Mouse (Mus musculus): ENCODE measurements around the gene Tnfrsf25. TPM values are rescaled to one million over a fixed set of nuclear protein-coding genes. Genes with fewer than 3 reads are reported as not detected.

Tnfrsf25 gene
- total RNA-seq, 2 experiments from 2014 or later: 16.4 to 28.6 TPM

- TF ChIP-seq CTCF (IDR thresholded peaks at IDR 0.05): peak; percentile 80
- Histone ChIP-seq H3K4me3 (peak overlapping the region; percentile 23; the same call in 1 of the 2 replicates), H3K27ac (no peak overlapping the region)
- intact Hi-C loops (cut with DNase I): no loop called here
- DNase-seq (ENCODE audit: extremely low spot score in 1 of 2, low spot score in 2 of 2): peak; percentile 68 to 79
These were observed 38.0 kb downstream of the Tnfrsf25 start for GRCm38 (mm10) chr4:152153771-152154177.

GRCm38 (mm10) chr4:152155019-152155418, 39.3 kb downstream of the Tnfrsf25 start:
- intact Hi-C loops (cut with DNase I): no loop called here
- TF ChIP-seq CTCF (IDR thresholded peaks at IDR 0.05): peak; percentile 9
- no peak overlapping the region for H3K4me3 ChIP-seq
- no peak for DNase-seq (ENCODE audit: extremely low spot score in 1 of 2, low spot score in 2 of 2)
- no peak overlapping the region for H3K27ac ChIP-seq

GRCm38 (mm10) chr4:152157779-152158584, 42.2 kb downstream of the Tnfrsf25 start:
- peak in 1 of 2 experiments; percentile 53 for DNase-seq (ENCODE audit: extremely low spot score in 1 of 2, low spot score in 2 of 2)
- TF ChIP-seq CTCF (IDR thresholded peaks at IDR 0.05): peak; percentile 90
- Histone ChIP-seq H3K4me3 (no peak overlapping the region), H3K27ac (no peak overlapping the region)
- intact Hi-C loops (cut with DNase I): no loop called here

GRCm38 (mm10) chr4:152158585-152159284, 43.0 kb downstream of the Tnfrsf25 start, which contains the start of gene Hes2:
TSS of gene Hes2 (plus strand) at chr4:152158867.
- no peak within 1 kb of the TSS for H3K27ac ChIP-seq
- H3K4me3 ChIP-seq: no peak within 1 kb of the TSS
- intact Hi-C loops (cut with DNase I): no loop called here
- DNase-seq (ENCODE audit: extremely low spot score in 1 of 2, low spot score in 2 of 2): no peak
- TF ChIP-seq CTCF (IDR thresholded peaks at IDR 0.05): no peak

- H3K27ac ChIP-seq: no peak overlapping the region
- H3K4me3 ChIP-seq: no peak overlapping the region
- no peak for DNase-seq (ENCODE audit: extremely low spot score in 1 of 2, low spot score in 2 of 2)
- intact Hi-C loops (cut with DNase I): no loop called here
- no peak for TF ChIP-seq CTCF (IDR thresholded peaks at IDR 0.05)
These were observed 43.5 kb downstream of the Tnfrsf25 start for GRCm38 (mm10) chr4:152159285-152159678.

GRCm38 (mm10) chr4:152160748-152161147, 45.0 kb downstream of the Tnfrsf25 start:
- TF ChIP-seq CTCF (IDR thresholded peaks at IDR 0.05): no peak
- DNase-seq (ENCODE audit: extremely low spot score in 1 of 2, low spot score in 2 of 2): no peak
- Histone ChIP-seq H3K4me3 (no peak overlapping the region), H3K27ac (no peak overlapping the region)
- intact Hi-C loops (cut with DNase I): no loop called here

GRCm38 (mm10) chr4:152161601-152162000, 45.9 kb downstream of the Tnfrsf25 start:
- no peak for TF ChIP-seq CTCF (IDR thresholded peaks at IDR 0.05)
- no peak for DNase-seq (ENCODE audit: extremely low spot score in 1 of 2, low spot score in 2 of 2)
- intact Hi-C loops (cut with DNase I): no loop called here
- Histone ChIP-seq H3K4me3 (no peak overlapping the region), H3K27ac (no peak overlapping the region)

GRCm38 (mm10) chr4:152162748-152163147, 47.0 kb downstream of the Tnfrsf25 start:
- Histone ChIP-seq H3K4me3 (no peak overlapping the region), H3K27ac (no peak overlapping the region)
- DNase-seq (ENCODE audit: extremely low spot score in 1 of 2, low spot score in 2 of 2): no peak
- intact Hi-C loops (cut with DNase I): no loop called here
- TF ChIP-seq CTCF (IDR thresholded peaks at IDR 0.05): no peak

GRCm38 (mm10) chr4:152165036-152165931, 49.5 kb downstream of the Tnfrsf25 start:
- intact Hi-C loops (cut with DNase I): no loop called here

GRCm38 (mm10) chr4:152168052-152168451, 52.3 kb downstream of the Tnfrsf25 start:
- no peak for TF ChIP-seq CTCF (IDR thresholded peaks at IDR 0.05)
- Histone ChIP-seq H3K4me3 (no peak overlapping the region), H3K27ac (no peak overlapping the region)
- intact Hi-C loops (cut with DNase I): no loop called here
- no peak for DNase-seq (ENCODE audit: extremely low spot score in 1 of 2, low spot score in 2 of 2)

More at GRCm38 (mm10) chr4:152165036-152165931, 49.5 kb downstream of the Tnfrsf25 start:
- H3K4me3 ChIP-seq: no peak overlapping the region
- DNase-seq (ENCODE audit: extremely low spot score in 1 of 2, low spot score in 2 of 2): peak in 1 of 2 experiments; percentile 75
- TF ChIP-seq CTCF (IDR thresholded peaks at IDR 0.05): peak; percentile 98
- no peak overlapping the region for H3K27ac ChIP-seq

GRCm38 (mm10) chr4:152169103-152169502, 53.4 kb downstream of the Tnfrsf25 start:
- intact Hi-C loops (cut with DNase I): no loop called here
- H3K4me3 ChIP-seq: no peak overlapping the region
- TF ChIP-seq CTCF (IDR thresholded peaks at IDR 0.05): no peak
- no peak for DNase-seq (ENCODE audit: extremely low spot score in 1 of 2, low spot score in 2 of 2)
- H3K27ac ChIP-seq: no peak overlapping the region

Other genes starting within 250 kb of the Tnfrsf25 start
- gene Dnajc11, start 182.2 kb upstream of the Tnfrsf25 start, total RNA-seq (2021): 10 to 100 TPM; 61.8 to 66.6 TPM
- 10 to 100 TPM; 19.2 to 20.7 TPM for gene Thap3, start 126.9 kb upstream of the Tnfrsf25 start, total RNA-seq (2021)
- gene Phf13, start 119.7 kb upstream of the Tnfrsf25 start, total RNA-seq (2021): 10 to 100 TPM; 18.9 to 19.6 TPM
- 10 to 100 TPM; 18.5 to 19.3 TPM for gene Klhl21, start 107.1 kb upstream of the Tnfrsf25 start, total RNA-seq (2021)
- gene Zbtb48, start 88.3 kb upstream of the Tnfrsf25 start, total RNA-seq (2021): 10 to 100 TPM; 13.6 to 13.9 TPM
- gene Tas1r1, start 77.4 kb upstream of the Tnfrsf25 start, total RNA-seq (2021): under 1 TPM; 0.49 to 0.95 TPM
- gene Nol9, start 76.6 kb upstream of the Tnfrsf25 start, total RNA-seq (2021): 10 to 100 TPM; 18.2 to 19.2 TPM
- gene Plekhg5, start 43.4 kb upstream of the Tnfrsf25 start, total RNA-seq (2021): 100 to 1,000 TPM in 1 of 2 experiments, 10 to 100 TPM in 1; 89.1 to 101 TPM
- 1 to 10 TPM; 2.1 to 2.6 TPM for gene Espn, start 36.4 kb downstream of the Tnfrsf25 start, total RNA-seq (2021)
- gene Hes2, start 42.9 kb downstream of the Tnfrsf25 start, total RNA-seq (2021): not detected
- gene Acot7, start 62.2 kb downstream of the Tnfrsf25 start, total RNA-seq (2021): 100 to 1,000 TPM; 300 to 307 TPM
- 10 to 100 TPM; 29.6 to 35.9 TPM for gene Gpr153, start 158.3 kb downstream of the Tnfrsf25 start, total RNA-seq (2021)
- gene Hes3, start 175.7 kb downstream of the Tnfrsf25 start, total RNA-seq (2021): under 1 TPM; 0.30 to 0.32 TPM
- gene Icmt, start 181.3 kb downstream of the Tnfrsf25 start, total RNA-seq (2021): 10 to 100 TPM; 49.8 to 54.3 TPM
- gene Rnf207, start 203.1 kb downstream of the Tnfrsf25 start, total RNA-seq (2021): 10 to 100 TPM; 17.0 to 18.6 TPM
- gene Rpl22, start 209.8 kb downstream of the Tnfrsf25 start, total RNA-seq (2021): 100 to 1,000 TPM; 171 to 172 TPM
- 100 to 1,000 TPM; 176 to 194 TPM for gene Chd5, start 222.7 kb downstream of the Tnfrsf25 start, total RNA-seq (2021)

Data from left cerebral cortex, adult 2 months (tissue).